Mouse (Mus musculus) embryonic facial prominence, embryonic 15.5 days (tissue): ENCODE measurements around the gene Cmtm7. TPM values are rescaled to one million over a fixed set of nuclear protein-coding genes. Genes with fewer than 3 reads are reported as not detected.
A peak's percentile ranks its signal among the peaks of the same experiment; 100 is the strongest.

Source experiments
- ATAC-seq: fragments of 200-750 bp; cut with Nextera tagmentation; 2 replicates; pipeline ENCODE4 v1.8.0; 2017; ENCODE audit warnings: low read depth, moderate TSS enrichment; ENCODE audit not compliant: insufficient number of reproducible peaks, low FRiP score, low TSS enrichment
- H3K27ac ChIP-seq: fragments of 300-500 bp; sonication (generic); replicated peaks from 2 replicates; pipeline ENCODE4 v1.5.1; 2015; ENCODE audit warnings: mild to moderate bottlenecking, inconsistent platforms
- H3K27me3 ChIP-seq: fragments of 300-500 bp; sonication (generic); 2 replicates; pipeline ENCODE4 v1.6.1; 2015; ENCODE audit warnings: inconsistent platforms
- H3K36me3 ChIP-seq: fragments of 300-500 bp; sonication (generic); 2 replicates; pipeline ENCODE4 v1.6.1; 2015; ENCODE audit warnings: mild to moderate bottlenecking, inconsistent platforms
- H3K4me1 ChIP-seq: fragments of 300-500 bp; sonication (generic); 2 replicates; pipeline ENCODE4 v1.6.1; 2015; ENCODE audit warnings: inconsistent platforms
- H3K4me2 ChIP-seq: fragments of 300-500 bp; sonication (generic); replicated peaks from 2 replicates; pipeline ENCODE4 v1.6.1; 2015; ENCODE audit warnings: mild to moderate bottlenecking, inconsistent platforms
- H3K4me3 ChIP-seq: fragments of 300-500 bp; sonication (generic); replicated peaks from 2 replicates; pipeline ENCODE4 v1.5.1; 2015; ENCODE audit warnings: mild to moderate bottlenecking, inconsistent platforms
- H3K9ac ChIP-seq: fragments of 300-500 bp; sonication (generic); 2 replicates; pipeline ENCODE4 v1.6.1; 2015; ENCODE audit warnings: inconsistent platforms
- H3K9me3 ChIP-seq: fragments of 300-500 bp; sonication (generic); replicated peaks from 2 replicates; pipeline ENCODE4 v1.6.1; 2016; ENCODE audit warnings: inconsistent platforms
- WGBS: fragments of 180-500 bp; shearing (Covaris S2); methylation state at CpG from one replicate; pipeline ENCODE4 v1.1.7; 2015; 5-methylcytosine and 5-hydroxymethylcytosine counted together
- polyA plus RNA-seq: library from polyadenylated mRNA; unstranded; fragments of >200 nt; fragmentation: Nextera tagmentation; extraction: Ambion mirVana; gene quantifications from 2 replicates; pipeline ENCODE4 v1.2.1, GENCODE M21; 2015

The Cmtm7 gene
- polyA plus RNA-seq, 1 experiment from 2014 or later, result 121 TPM

GRCm38 (mm10) chr9:114812001-114812400 is 30.3 kb upstream of the Cmtm7 start:
- Histone ChIP-seq H3K4me2 (no peak overlapping the region), H3K9me3 (no peaks in the 10 kb centered on the region), H3K36me3 (no peaks in the 10 kb centered on the region), H3K4me1 (no peaks in the 10 kb centered on the region), H3K27ac (no peak overlapping the region), H3K9ac (no peak overlapping the region), H3K27me3 (no peaks in the 10 kb centered on the region), H3K4me3 (no peak overlapping the region)
- WGBS, result 80% methylated on average over 4 of the region's 4 CpGs
- ATAC-seq, result no peak

- H3K27ac ChIP-seq, result no peak overlapping the region
- no peak overlapping the region for H3K4me2 ChIP-seq
- H3K36me3 ChIP-seq, result no peaks in the 10 kb centered on the region
- H3K4me3 ChIP-seq, result no peak overlapping the region
- no peak for ATAC-seq
- H3K9ac ChIP-seq, result no peak overlapping the region
- WGBS, result 82% methylated on average over 11 of the region's 11 CpGs
- H3K27me3 ChIP-seq, result no peaks in the 10 kb centered on the region
- H3K4me1 ChIP-seq, result no peaks in the 10 kb centered on the region
- no peaks in the 10 kb centered on the region for H3K9me3 ChIP-seq
Measured at GRCm38 (mm10) chr9:114810837-114811236, 29.2 kb upstream of the Cmtm7 start.

- Histone ChIP-seq H3K36me3 (no peaks in the 10 kb centered on the region), H3K4me2 (no peak overlapping the region), H3K9ac (no peak overlapping the region), H3K4me3 (no peak overlapping the region), H3K4me1 (peaks cover 11% of the 10 kb centered on the region; the same call in 1 of the 2 replicates), H3K27ac (no peak overlapping the region), H3K27me3 (no peaks in the 10 kb centered on the region), H3K9me3 (no peaks in the 10 kb centered on the region)
- 72% methylated on average over 5 of the region's 5 CpGs for WGBS
- no peak for ATAC-seq
Measured at GRCm38 (mm10) chr9:114808671-114809070, 27.0 kb upstream of the Cmtm7 start.

GRCm38 (mm10) chr9:114807261-114807660 is 25.6 kb upstream of the Cmtm7 start:
- Histone ChIP-seq H3K36me3 (no peaks in the 10 kb centered on the region), H3K27ac (no peak overlapping the region), H3K4me3 (no peak overlapping the region), H3K4me2 (no peak overlapping the region), H3K27me3 (no peaks in the 10 kb centered on the region), H3K9me3 (no peaks in the 10 kb centered on the region), H3K9ac (no peak overlapping the region), H3K4me1 (peaks cover 11% of the 10 kb centered on the region; the same call in 1 of the 2 replicates)
- WGBS, result 70% methylated on average over 8 of the region's 8 CpGs
- no peak for ATAC-seq

- peak overlapping the region; percentile 12; the same call in 1 of the 2 replicates for H3K27ac ChIP-seq
- no peak overlapping the region for H3K9ac ChIP-seq
- H3K4me1 ChIP-seq, result peaks cover 14% of the 10 kb centered on the region
- 42% methylated on average over 19 of the region's 19 CpGs for WGBS
- H3K27me3 ChIP-seq, result no peaks in the 10 kb centered on the region
- H3K36me3 ChIP-seq, result no peaks in the 10 kb centered on the region
- H3K4me2 ChIP-seq, result 0 out of 2 replicates have a peak overlapping the region, but pooled peaks have one; percentile 19
- no peaks in the 10 kb centered on the region for H3K9me3 ChIP-seq
- H3K4me3 ChIP-seq, result no peak overlapping the region
- ATAC-seq, result peak; percentile 68; the same call in 1 of the 2 replicates
Measured at GRCm38 (mm10) chr9:114805151-114805671, 23.6 kb upstream of the Cmtm7 start.

- H3K4me1 ChIP-seq, result peaks cover 20% of the 10 kb centered on the region
- 82% methylated on average over 1 of the region's 1 CpGs for WGBS
- no peaks in the 10 kb centered on the region for H3K9me3 ChIP-seq
- no peaks in the 10 kb centered on the region for H3K36me3 ChIP-seq
- no peak overlapping the region for H3K4me2 ChIP-seq
- H3K27ac ChIP-seq, result no peak overlapping the region
- no peak overlapping the region for H3K4me3 ChIP-seq
- H3K27me3 ChIP-seq, result no peaks in the 10 kb centered on the region
- no peak overlapping the region for H3K9ac ChIP-seq
- ATAC-seq, result no peak
Measured at GRCm38 (mm10) chr9:114802191-114802590, 20.5 kb upstream of the Cmtm7 start.

GRCm38 (mm10) chr9:114801301-114801700 is 19.6 kb upstream of the Cmtm7 start:
- H3K4me3 ChIP-seq, result no peak overlapping the region
- no peak overlapping the region for H3K4me2 ChIP-seq
- 39% methylated on average over 15 of the region's 15 CpGs for WGBS
- peaks cover 20% of the 10 kb centered on the region for H3K4me1 ChIP-seq
- no peaks in the 10 kb centered on the region for H3K9me3 ChIP-seq
- H3K27me3 ChIP-seq, result no peaks in the 10 kb centered on the region
- no peaks in the 10 kb centered on the region for H3K36me3 ChIP-seq
- ATAC-seq, result no peak
- H3K9ac ChIP-seq, result no peak overlapping the region
- no peak overlapping the region for H3K27ac ChIP-seq

- no peak overlapping the region for H3K27ac ChIP-seq
- no peak overlapping the region for H3K4me3 ChIP-seq
- no peak for ATAC-seq
- H3K4me2 ChIP-seq, result no peak overlapping the region
- no peak overlapping the region for H3K9ac ChIP-seq
- no peaks in the 10 kb centered on the region for H3K36me3 ChIP-seq
- 53% methylated on average over 10 of the region's 10 CpGs for WGBS
- H3K9me3 ChIP-seq, result no peaks in the 10 kb centered on the region
- H3K4me1 ChIP-seq, result peaks cover 10% of the 10 kb centered on the region
- H3K27me3 ChIP-seq, result no peaks in the 10 kb centered on the region
Measured at GRCm38 (mm10) chr9:114799498-114800107, 17.9 kb upstream of the Cmtm7 start.

GRCm38 (mm10) chr9:114798845-114799244 is 17.2 kb upstream of the Cmtm7 start:
- Histone ChIP-seq H3K4me1 (peaks cover 10% of the 10 kb centered on the region), H3K9ac (no peak overlapping the region), H3K36me3 (no peaks in the 10 kb centered on the region), H3K9me3 (no peaks in the 10 kb centered on the region), H3K4me2 (no peak overlapping the region), H3K4me3 (no peak overlapping the region), H3K27ac (no peak overlapping the region), H3K27me3 (no peaks in the 10 kb centered on the region)
- ATAC-seq, result peak; percentile 45; the same call in 1 of the 2 replicates
- WGBS, result 31% methylated on average over 6 of the region's 6 CpGs

GRCm38 (mm10) chr9:114797329-114798004 is 15.8 kb upstream of the Cmtm7 start:
- no peak overlapping the region for H3K4me3 ChIP-seq
- ATAC-seq, result peak; percentile 45; the same call in 1 of the 2 replicates
- H3K36me3 ChIP-seq, result no peaks in the 10 kb centered on the region
- no peaks in the 10 kb centered on the region for H3K9me3 ChIP-seq
- H3K9ac ChIP-seq, result no peak overlapping the region
- H3K4me1 ChIP-seq, result peaks cover 10% of the 10 kb centered on the region
- no peak overlapping the region for H3K4me2 ChIP-seq
- WGBS, result 51% methylated on average over 11 of the region's 11 CpGs
- H3K27me3 ChIP-seq, result no peaks in the 10 kb centered on the region
- no peak overlapping the region for H3K27ac ChIP-seq

- Histone ChIP-seq H3K4me2 (no peak overlapping the region), H3K9ac (no peak overlapping the region), H3K4me1 (peaks cover 10% of the 10 kb centered on the region), H3K27me3 (no peaks in the 10 kb centered on the region), H3K36me3 (no peaks in the 10 kb centered on the region), H3K9me3 (no peaks in the 10 kb centered on the region), H3K4me3 (no peak overlapping the region), H3K27ac (no peak overlapping the region)
- 41% methylated on average over 11 of the region's 11 CpGs for WGBS
- ATAC-seq, result no peak
Measured at GRCm38 (mm10) chr9:114796473-114797050, 14.9 kb upstream of the Cmtm7 start.
